In the genomic region with DNA sequence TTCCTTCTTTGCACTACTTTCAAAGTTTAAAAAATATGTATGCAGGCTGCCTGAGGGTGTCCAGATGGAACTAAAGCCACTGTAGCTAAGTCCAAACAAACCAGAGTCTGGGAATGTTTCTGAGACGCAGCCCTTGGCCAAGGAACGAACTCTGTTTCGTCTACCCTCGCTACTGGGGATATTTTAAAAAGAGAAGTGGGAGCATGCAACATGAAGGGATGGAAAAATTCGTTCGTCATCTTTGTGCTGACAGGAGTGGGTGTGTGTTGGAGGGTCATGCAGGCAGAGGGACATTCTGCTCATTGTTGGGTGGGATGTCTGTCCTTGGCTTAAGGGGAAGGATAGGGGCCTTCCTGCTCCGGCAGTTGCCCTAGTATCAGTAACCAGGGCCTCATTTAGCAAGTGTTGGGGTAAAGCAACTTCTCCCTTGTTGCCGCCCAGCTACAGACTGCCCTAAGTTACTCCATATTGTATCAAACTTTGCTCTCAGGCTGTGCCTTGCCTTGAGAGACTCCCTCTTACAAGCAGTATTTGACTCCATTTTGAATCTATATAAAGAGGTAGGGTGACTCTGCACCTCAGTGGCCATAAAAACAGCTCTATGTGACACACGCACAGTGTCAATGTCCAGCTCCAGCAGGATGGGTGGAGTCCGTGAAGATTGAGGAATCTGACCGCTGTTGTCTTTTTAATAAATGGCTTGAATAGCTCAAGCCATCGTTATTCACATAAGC, we compare ENCODE assay signal across 27 mouse cellular contexts. TPM values are rescaled to one million over a fixed set of nuclear protein-coding genes. Genes with fewer than 3 reads are reported as not detected.
"Had no signal": no experiment of that assay in that cellular context is flagged by ENCODE, and none has a peak within 500 bp of the region (broad histone marks: within the 10 kb centered on the region; RNA-seq: fewer than 3 reads in every experiment).

No protein-coding gene starts in this region.

- DNase-seq: gastrocnemius, adult 2 months; gastrocnemius, postnatal 14 days; gastrocnemius, postnatal 36 days; heart, adult 11 months; heart, adult 2 months; heart, postnatal 14 days; heart, postnatal 36 days; kidney, adult 18-20 months; kidney, postnatal 10 days; kidney, postnatal 25 days; kidney, postnatal 4 days; liver; liver, embryonic 13.5 days; liver, postnatal 0 days had no signal

- ATAC-seq: hindbrain, postnatal 0 days; liver, postnatal 0 days had no signal

- H3K4me3 ChIP-seq: gastrocnemius, adult 2 months; heart, adult 2 months; heart, embryonic 13.5 days; heart, embryonic 15.5 days; hindbrain, embryonic 13.5 days; hindbrain, embryonic 15.5 days; layer of hippocampus, adult 2 months; left cerebral cortex, adult 2 months; limb, embryonic 10.5 days; limb, embryonic 12.5 days; liver, embryonic 13.5 days; liver, embryonic 15.5 days had no signal

- H3K27me3 ChIP-seq: heart, embryonic 13.5 days; heart, embryonic 15.5 days; hindbrain, embryonic 13.5 days; hindbrain, embryonic 15.5 days; limb, embryonic 12.5 days; liver, embryonic 13.5 days; liver, embryonic 15.5 days had no signal

- H3K9ac ChIP-seq: heart, embryonic 13.5 days; heart, embryonic 15.5 days; hindbrain, embryonic 13.5 days; hindbrain, embryonic 15.5 days; limb, embryonic 12.5 days; liver, embryonic 13.5 days; liver, embryonic 15.5 days; liver, postnatal 0 days had no signal

- H3K27ac ChIP-seq: gastrocnemius, adult 2 months; heart, adult 2 months; heart, embryonic 13.5 days; heart, embryonic 15.5 days; hindbrain, embryonic 13.5 days; hindbrain, embryonic 15.5 days; hindbrain, postnatal 0 days; layer of hippocampus, adult 2 months; left cerebral cortex, adult 2 months; limb, embryonic 10.5 days; limb, embryonic 12.5 days; liver, embryonic 13.5 days; liver, embryonic 15.5 days had no signal

- H3K36me3 ChIP-seq: heart, embryonic 13.5 days; heart, embryonic 15.5 days; hindbrain, embryonic 13.5 days; hindbrain, embryonic 15.5 days; limb, embryonic 10.5 days; limb, embryonic 12.5 days; liver, embryonic 13.5 days; liver, embryonic 15.5 days had no signal

- H3K9me3 ChIP-seq: heart, embryonic 13.5 days; heart, embryonic 15.5 days; hindbrain, embryonic 13.5 days; hindbrain, embryonic 15.5 days; limb, embryonic 10.5 days; limb, embryonic 12.5 days; liver, embryonic 13.5 days; liver, embryonic 15.5 days had no signal

- H3K4me2 ChIP-seq: heart, embryonic 11.5 days; heart, embryonic 13.5 days; heart, embryonic 15.5 days; hindbrain, embryonic 13.5 days; hindbrain, embryonic 15.5 days; limb, embryonic 12.5 days; liver, embryonic 11.5 days; liver, embryonic 13.5 days; liver, embryonic 15.5 days had no signal

- H3K4me1 ChIP-seq: heart, embryonic 15.5 days; hindbrain, embryonic 13.5 days; hindbrain, embryonic 15.5 days; limb, embryonic 10.5 days; limb, embryonic 12.5 days; liver, embryonic 13.5 days; liver, embryonic 15.5 days had no signal

RNA-seq across cellular contexts. Expression of gene Dclk3, which starts 34.4 kb away (rescaled TPM):
- total RNA-seq: hematopoietic stem cell, adult 5-6 weeks had no signal
- polyA plus RNA-seq: liver, embryonic 13.5 days; liver, embryonic 15.5 days had no signal
